Mouse (Mus musculus): ENCODE data around the gene Gm6034. TPM values are rescaled to one million over a fixed set of nuclear protein-coding genes. Genes with fewer than 3 reads are reported as not detected.
"Not testable (repeated sequence)": the region's sequence is repeated elsewhere in the genome, so short reads cannot be mapped to it uniquely, and the experiment has no call there.

The Gm6034 gene
- polyA plus RNA-seq, 1 experiment: not detected

GRCm38 (mm10) chr17:36083266-36083869, 40.6 kb downstream of the Gm6034 start:
- Histone ChIP-seq H3K4me1 (ENCODE audit: control insufficient read depth, insufficient read depth, low read length) (no peaks in the 10 kb centered on the region), H3K27ac (ENCODE audit: insufficient read depth, low read length) (no peak overlapping the region), H3K4me3 (ENCODE audit: insufficient read depth, low read length) (peak overlapping the region; percentile 45)
- TF ChIP-seq POLR2A (IDR thresholded peaks at IDR 0.05; ENCODE audit: extremely low read depth, insufficient read depth, low read length) (no peak), CTCF (IDR thresholded peaks at IDR 0.05; ENCODE audit: extremely low read depth, insufficient read depth, low read length) (no peak)

DNA sequence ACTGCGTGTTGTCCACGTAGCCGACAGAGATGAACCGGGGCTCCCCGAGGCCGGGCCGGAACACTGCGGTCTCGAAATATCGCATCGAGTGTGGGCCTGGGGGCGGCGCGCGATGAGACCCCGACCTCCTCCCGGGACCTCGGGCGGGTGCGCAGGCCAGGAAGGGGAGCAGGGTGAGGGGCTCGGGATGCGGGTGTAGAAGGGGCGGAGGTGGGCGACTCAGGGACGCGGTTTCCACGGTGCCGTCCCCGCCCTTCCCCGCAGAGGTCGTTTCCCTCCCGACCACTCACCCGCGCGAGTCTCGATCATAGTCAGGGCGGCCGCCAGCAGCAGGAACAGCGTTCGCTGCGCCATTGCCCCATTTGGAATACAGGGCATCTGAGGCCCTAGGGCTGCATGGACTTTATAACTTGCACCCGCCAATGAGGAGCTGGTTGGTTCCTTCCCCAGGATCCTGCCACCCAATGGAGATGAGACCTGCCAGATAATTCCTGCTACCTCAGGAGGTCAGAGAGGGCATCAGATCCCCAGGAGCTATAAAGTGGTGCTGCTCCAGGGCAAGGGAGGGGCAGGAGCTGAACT, 41.2 kb downstream of the Gm6034 start:
- Histone ChIP-seq H3K27ac (ENCODE audit: insufficient read depth, low read length) (no peak overlapping the region), H3K4me3 (ENCODE audit: insufficient read depth, low read length) (peak overlapping the region; percentile 45), H3K4me1 (ENCODE audit: control insufficient read depth, insufficient read depth, low read length) (no peaks in the 10 kb centered on the region)
- TF ChIP-seq POLR2A (IDR thresholded peaks at IDR 0.05; ENCODE audit: extremely low read depth, insufficient read depth, low read length) (no peak), CTCF (IDR thresholded peaks at IDR 0.05; ENCODE audit: extremely low read depth, insufficient read depth, low read length) (no peak)

DNA sequence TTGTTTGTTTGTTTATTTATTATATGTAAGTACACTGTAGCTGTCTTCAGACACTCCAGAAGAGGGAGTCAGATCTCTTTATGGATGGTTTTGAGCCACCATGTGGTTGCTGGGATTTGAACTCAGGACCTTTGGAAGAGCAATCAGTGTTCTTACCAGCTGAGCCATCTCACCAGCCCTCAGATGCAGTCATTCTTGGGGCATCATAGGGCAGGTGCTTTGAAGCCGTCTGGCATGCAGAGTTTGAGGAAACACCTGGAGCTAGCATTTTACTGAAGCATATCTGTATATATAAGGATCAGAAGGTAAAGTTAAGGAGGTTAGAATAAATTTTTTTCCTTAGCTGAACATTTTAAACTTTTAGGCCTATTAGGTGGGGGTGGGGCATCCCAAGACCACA, 43.2 kb downstream of the Gm6034 start:
- not testable (repeated sequence) for H3K4me1 ChIP-seq (ENCODE audit: control insufficient read depth, insufficient read depth, low read length); H3K4me3 ChIP-seq (ENCODE audit: insufficient read depth, low read length); H3K27ac ChIP-seq (ENCODE audit: insufficient read depth, low read length)

DNA sequence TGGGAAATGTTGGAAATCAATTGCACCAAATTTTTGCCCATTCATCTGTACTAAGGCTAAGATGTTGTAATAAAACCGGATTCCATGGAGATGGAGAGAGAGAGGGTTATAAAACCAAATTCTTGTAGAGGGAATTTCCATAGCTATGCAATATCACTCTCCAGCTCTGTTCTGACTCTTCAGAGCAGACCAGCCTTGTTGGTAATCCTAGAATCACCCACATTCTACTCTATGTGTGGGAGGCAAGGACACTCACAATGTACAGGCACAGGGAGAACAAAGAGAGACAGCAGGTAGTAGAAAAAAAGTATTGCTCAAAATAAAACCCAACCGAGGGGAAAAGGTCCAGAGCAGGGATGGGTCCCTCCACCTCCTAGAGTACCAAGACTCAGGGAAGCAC, 49.2 kb downstream of the Gm6034 start:
- H3K27ac ChIP-seq (ENCODE audit: insufficient read depth, low read length); H3K4me3 ChIP-seq (ENCODE audit: insufficient read depth, low read length); H3K4me1 ChIP-seq (ENCODE audit: control insufficient read depth, insufficient read depth, low read length): not testable (repeated sequence)

DNA sequence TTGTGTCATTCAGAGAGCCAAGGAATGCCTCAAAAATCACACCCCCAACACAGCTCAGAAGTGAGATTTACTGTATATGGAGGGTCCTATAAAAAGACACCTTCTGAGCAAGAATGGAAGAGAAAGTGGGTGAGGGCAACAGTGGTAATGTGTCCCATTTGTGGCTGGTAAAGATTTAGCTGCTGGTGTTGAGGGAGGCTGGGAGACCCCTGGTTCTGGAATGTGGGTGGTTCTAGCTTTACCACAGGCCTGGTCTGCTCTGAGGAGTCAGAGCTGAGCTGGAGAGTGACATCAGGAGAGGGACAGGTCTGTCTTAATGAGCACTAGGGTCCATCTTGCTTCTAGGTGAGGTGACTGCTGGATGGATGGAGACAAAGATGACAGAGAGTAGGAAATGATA, 49.8 kb downstream of the Gm6034 start:
- H3K4me3 ChIP-seq (ENCODE audit: insufficient read depth, low read length); H3K4me1 ChIP-seq (ENCODE audit: control insufficient read depth, insufficient read depth, low read length); H3K27ac ChIP-seq (ENCODE audit: insufficient read depth, low read length): not testable (repeated sequence)

DNA sequence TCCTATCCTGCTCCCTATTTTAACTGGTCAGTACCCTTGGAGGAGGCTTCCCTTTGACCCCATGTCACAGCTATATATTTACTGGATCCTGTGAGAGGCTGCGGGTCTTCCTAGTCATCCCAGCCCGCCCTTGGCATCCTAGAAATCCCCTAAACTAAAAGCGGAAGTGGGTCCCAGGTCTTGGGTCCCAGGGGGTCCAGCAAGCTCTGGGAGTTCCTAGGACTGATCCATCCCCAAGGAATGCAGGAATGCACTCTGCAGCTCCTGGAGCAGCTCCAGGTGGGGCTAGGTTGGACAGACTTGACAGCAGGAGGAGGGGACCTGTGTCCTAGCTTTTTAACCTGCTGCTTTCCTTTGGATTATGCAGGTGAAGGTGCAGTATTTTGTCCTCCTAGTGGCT, 51.2 kb downstream of the Gm6034 start:
- TF ChIP-seq CTCF (IDR thresholded peaks at IDR 0.05; ENCODE audit: extremely low read depth, insufficient read depth, low read length) (no peak), POLR2A (IDR thresholded peaks at IDR 0.05; ENCODE audit: extremely low read depth, insufficient read depth, low read length) (no peak)
- H3K4me3 ChIP-seq (ENCODE audit: insufficient read depth, low read length): no peak overlapping the region
- no peaks in the 10 kb centered on the region for H3K4me1 ChIP-seq (ENCODE audit: control insufficient read depth, insufficient read depth, low read length)
- H3K27ac ChIP-seq (ENCODE audit: insufficient read depth, low read length): no peak overlapping the region

GRCm38 (mm10) chr17:36099603-36100002, 56.8 kb downstream of the Gm6034 start:
- not testable (repeated sequence) for H3K4me1 ChIP-seq (ENCODE audit: control insufficient read depth, insufficient read depth, low read length)

GRCm38 (mm10) chr17:36102091-36102490, 59.3 kb downstream of the Gm6034 start:
- H3K4me1 ChIP-seq (ENCODE audit: control insufficient read depth, insufficient read depth, low read length); H3K27ac ChIP-seq (ENCODE audit: insufficient read depth, low read length); H3K4me3 ChIP-seq (ENCODE audit: insufficient read depth, low read length): not testable (repeated sequence)

More at GRCm38 (mm10) chr17:36099603-36100002, 56.8 kb downstream of the Gm6034 start:
- not testable (repeated sequence) for H3K27ac ChIP-seq (ENCODE audit: insufficient read depth, low read length); H3K4me3 ChIP-seq (ENCODE audit: insufficient read depth, low read length)

Other genes starting within 250 kb of the Gm6034 start
- gene Ier3, start 221.3 kb upstream of the Gm6034 start, polyA plus RNA-seq (2012; rRNA removed): 13.4 and 18.4 TPM in 2 replicates
- gene Flot1, start 219.7 kb upstream of the Gm6034 start, polyA plus RNA-seq (2012; rRNA removed): 212 and 223 TPM in 2 replicates
- 453 and 474 TPM in 2 replicates for gene Tubb5, start 204.7 kb upstream of the Gm6034 start, polyA plus RNA-seq (2012; rRNA removed)
- gene Mdc1, start 201.4 kb upstream of the Gm6034 start, polyA plus RNA-seq (2012; rRNA removed): 7.7 and 8.4 TPM in 2 replicates
- 7.5 and 9.3 TPM in 2 replicates for gene Nrm, start 181.6 kb upstream of the Gm6034 start, polyA plus RNA-seq (2012; rRNA removed)
- 11.1 and 11.4 TPM in 2 replicates for gene Ppp1r18, start 177.4 kb upstream of the Gm6034 start, polyA plus RNA-seq (2012; rRNA removed)
- gene Dhx16, start 163.1 kb upstream of the Gm6034 start, polyA plus RNA-seq (2012; rRNA removed): 42.6 and 44.1 TPM in 2 replicates
- 103 TPM in 2 replicates for gene 2310061I04Rik, start 145.5 kb upstream of the Gm6034 start, polyA plus RNA-seq (2012; rRNA removed)
- 92.6 and 96.8 TPM in 2 replicates for gene Atat1, start 132.9 kb upstream of the Gm6034 start, polyA plus RNA-seq (2012; rRNA removed)
- 64.3 and 65.7 TPM in 2 replicates for gene Mrps18b, start 126.6 kb upstream of the Gm6034 start, polyA plus RNA-seq (2012; rRNA removed)
- gene Ppp1r10, start 126.5 kb upstream of the Gm6034 start, polyA plus RNA-seq (2012; rRNA removed): 39.6 TPM in 2 replicates
- gene Abcf1, start 73.2 kb upstream of the Gm6034 start, polyA plus RNA-seq (2012; rRNA removed): 76.4 and 87.8 TPM in 2 replicates
- 131 and 140 TPM in 2 replicates for gene Gnl1, start 63.1 kb upstream of the Gm6034 start, polyA plus RNA-seq (2012; rRNA removed)
- 47.0 and 47.8 TPM in 2 replicates for gene Prr3, start 62.7 kb upstream of the Gm6034 start, polyA plus RNA-seq (2012; rRNA removed)
- gene H2-T24, start 22.4 kb upstream of the Gm6034 start, polyA plus RNA-seq (2012; rRNA removed): 1.3 and 1.8 TPM in 2 replicates
- 27.6 and 31.8 TPM in 2 replicates for gene H2-T23, start 10.1 kb upstream of the Gm6034 start, polyA plus RNA-seq (2012; rRNA removed)
- 18.3 and 19.0 TPM in 2 replicates for gene H2-T22, start 214 bp upstream of the Gm6034 start, polyA plus RNA-seq (2012; rRNA removed)
- gene Gm11127, start 15.4 kb downstream of the Gm6034 start, polyA plus RNA-seq (2012; rRNA removed): 0.23 and 0.35 TPM in 2 replicates
- gene Gm19684, start 78.7 kb downstream of the Gm6034 start, polyA plus RNA-seq (2012; rRNA removed): not detected in 2 replicates
- gene Gm7030, start 86.5 kb downstream of the Gm6034 start, polyA plus RNA-seq (2012; rRNA removed): not detected in 2 replicates
- gene Gm8909, start 125.6 kb downstream of the Gm6034 start, polyA plus RNA-seq (2012; rRNA removed): not detected in 2 replicates
- gene H2-T3, start 147.3 kb downstream of the Gm6034 start, polyA plus RNA-seq (2012; rRNA removed): not detected in 2 replicates
- 59.3 and 60.0 TPM in 2 replicates for gene Rpp21, start 215.1 kb downstream of the Gm6034 start, polyA plus RNA-seq (2012; rRNA removed)
- gene Trim39, start 229.3 kb downstream of the Gm6034 start, polyA plus RNA-seq (2012; rRNA removed): 30.6 and 34.9 TPM in 2 replicates
- not detected in 2 replicates for gene H2-M10.2, start 243.5 kb downstream of the Gm6034 start, polyA plus RNA-seq (2012; rRNA removed)

All from cortical plate, adult 2 months (tissue).